Mouse (Mus musculus) T-helper 17 cell (primary cell): ENCODE results near the gene Olfr791.

Experiments used
- in situ Hi-C, 2 experiments: fragments of 300-600 bp; cut with MboI, MseI; formaldehyde crosslinking; loops; 1 replicate in 1 of 2; 2 replicates in 1 of 2; pipeline ENCODE4 v1.15.1; 2025; ENCODE audit warnings: high pct_unique_total_duplicates in 2 of 2

Olfr791 gene

GRCm38 (mm10) chr10:129521492-129521891 lies at the start of gene Olfr791:
Olfr791 (plus strand) TSS chr10:129521792.
- in situ Hi-C loops: no loop called here

- in situ Hi-C loops: no loop called here
Measured at GRCm38 (mm10) chr10:129473256-129473655, 48.3 kb upstream of the Olfr791 start.

DNA sequence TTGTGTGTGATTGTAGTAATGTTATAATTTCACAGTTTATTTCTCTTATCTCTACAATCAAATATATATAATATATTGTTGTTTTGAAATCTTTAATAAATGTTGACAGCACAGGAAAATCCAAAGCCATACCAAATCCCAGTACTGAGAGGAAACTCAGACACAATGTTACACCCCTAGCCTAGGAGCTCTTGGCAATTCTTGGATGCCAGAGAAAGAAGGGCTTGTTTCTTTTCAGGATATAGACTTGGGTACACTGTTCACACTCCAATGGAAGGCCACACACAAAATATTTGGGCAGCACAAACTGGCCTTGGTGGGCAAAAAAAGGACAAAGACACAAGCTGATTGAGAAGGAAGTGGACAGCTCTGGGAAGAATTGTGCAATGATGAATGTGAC lies 47.9 kb upstream of the Olfr791 start:
- in situ Hi-C loops: no loop called here

GRCm38 (mm10) chr10:129484452-129484851 lies 37.1 kb upstream of the Olfr791 start, which contains the start of gene Olfr789:
Olfr789 (plus strand) TSS chr10:129484752.
- in situ Hi-C loops: no loop called here

DNA sequence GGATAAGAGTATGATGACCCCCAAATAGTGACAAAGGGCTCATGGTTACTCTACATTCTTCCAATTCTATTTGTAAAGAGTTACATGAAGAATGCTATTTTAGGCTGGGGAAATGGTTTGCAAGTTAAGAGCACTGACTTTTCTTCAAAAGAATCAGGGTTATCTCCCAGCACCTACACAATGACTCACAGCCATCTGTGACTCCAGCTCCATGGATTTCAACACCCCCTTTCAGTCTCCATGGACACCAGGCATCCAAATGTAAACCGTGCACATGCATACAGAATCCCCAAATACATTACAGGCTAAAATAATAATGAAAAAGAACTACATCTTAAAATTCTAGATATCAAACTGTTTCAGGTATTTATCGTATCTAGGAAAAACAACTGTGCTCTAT lies 31.5 kb upstream of the Olfr791 start:
- in situ Hi-C loops: no loop called here

DNA sequence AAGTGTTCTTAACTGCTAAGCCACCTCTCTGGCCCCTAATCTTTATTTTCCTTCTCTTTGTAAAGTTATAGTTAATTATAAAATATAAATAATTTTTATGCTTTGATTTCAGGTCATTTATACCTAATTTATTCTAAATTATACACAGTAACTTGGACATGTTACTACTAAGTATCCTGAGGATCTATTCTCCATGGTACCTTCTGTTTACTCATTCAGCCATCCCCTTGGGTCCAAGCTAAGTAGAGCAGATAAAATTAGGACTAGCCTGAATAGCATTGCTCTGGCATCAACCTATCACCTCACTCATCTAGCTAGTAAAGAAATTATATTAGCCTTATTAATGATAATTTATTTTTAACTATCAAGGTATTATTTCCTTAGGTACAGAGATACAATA lies 23.4 kb upstream of the Olfr791 start, which contains the start of gene Olfr790:
Gene Olfr790, plus strand, starts transcription at position 301 of the 400 bp plus-strand sequence.
- in situ Hi-C loops: no loop called here

DNA sequence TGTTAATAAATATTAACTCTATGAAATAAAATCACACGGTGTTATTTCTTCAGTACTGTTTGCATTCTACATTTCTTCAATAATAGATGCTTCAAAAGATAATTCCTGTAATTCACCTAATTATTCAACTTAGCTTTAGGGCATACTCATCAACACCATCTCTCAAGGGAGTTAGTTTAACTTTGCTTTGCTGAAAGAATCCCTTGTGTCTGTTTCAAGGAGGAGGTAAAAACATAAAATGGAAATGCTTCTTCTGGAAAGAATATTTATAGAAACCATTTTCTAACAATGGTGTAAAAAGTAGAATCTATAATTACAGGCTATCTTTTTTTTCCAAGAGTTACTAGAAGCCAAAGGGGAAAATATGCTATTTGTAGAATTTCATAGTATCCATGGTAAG lies 17.3 kb downstream of the Olfr791 start, which contains the start of gene Olfr792:
Gene Olfr792, plus strand, starts transcription at position 301 of the 400 bp plus-strand sequence.
- in situ Hi-C loops: no loop called here

DNA sequence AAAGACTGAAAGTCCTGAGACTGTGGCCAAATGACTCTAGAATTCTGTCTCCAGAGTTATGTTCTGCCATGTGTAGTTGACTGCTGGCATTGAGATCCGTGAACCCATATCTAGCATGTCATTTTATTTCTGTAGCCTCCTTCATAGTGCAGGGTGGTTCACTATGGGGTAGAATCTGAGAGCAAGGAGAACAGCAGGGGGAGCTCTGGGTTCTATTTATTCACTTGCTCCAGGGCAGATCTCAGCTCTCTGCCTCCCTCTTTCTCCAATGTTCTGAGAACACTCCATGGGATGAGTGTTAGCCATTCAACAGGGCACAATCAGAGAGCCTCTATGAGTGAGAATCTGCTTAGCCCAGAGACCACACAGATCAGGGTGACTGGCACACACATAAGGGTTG lies 27.8 kb downstream of the Olfr791 start:
- in situ Hi-C loops: no loop called here

GRCm38 (mm10) chr10:129567355-129567754 lies 45.8 kb downstream of the Olfr791 start, which contains the start of gene Olfr794:
Olfr794 (plus strand) TSS chr10:129567655.
- in situ Hi-C loops: no loop called here

DNA sequence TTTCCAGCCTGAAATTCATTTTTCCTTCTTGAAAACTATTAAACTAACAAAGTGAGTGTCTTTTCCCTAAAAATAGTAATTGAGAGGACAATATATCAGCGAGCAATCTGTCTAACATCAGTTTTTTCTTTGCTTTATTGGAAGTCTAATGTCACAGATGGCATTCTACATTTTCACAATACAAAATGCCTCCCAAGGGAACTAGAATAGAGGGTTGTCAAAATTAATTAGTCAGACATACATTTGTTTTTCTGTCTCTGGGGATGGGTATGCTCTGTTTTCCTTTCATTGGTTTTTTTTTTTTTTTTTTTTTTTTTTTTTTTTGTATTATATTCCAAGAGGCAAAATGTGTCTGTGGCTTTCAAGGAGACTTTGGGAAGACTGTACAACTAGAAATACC lies 55.5 kb downstream of the Olfr791 start:
- in situ Hi-C loops: no loop called here
